Mouse (Mus musculus) cerebellum, adult (tissue): ENCODE results near the gene Shank3.

Experiments
- ATAC-seq: cut with Nextera tagmentation; 2 replicates; pipeline ENCODE4 v1.9.2; 2017; ENCODE audit warnings: mild to moderate bottlenecking, moderate library complexity, mixed read lengths; ENCODE audit not compliant: insufficient number of reproducible peaks, low FRiP score, low TSS enrichment

The Shank3 gene

DNA sequence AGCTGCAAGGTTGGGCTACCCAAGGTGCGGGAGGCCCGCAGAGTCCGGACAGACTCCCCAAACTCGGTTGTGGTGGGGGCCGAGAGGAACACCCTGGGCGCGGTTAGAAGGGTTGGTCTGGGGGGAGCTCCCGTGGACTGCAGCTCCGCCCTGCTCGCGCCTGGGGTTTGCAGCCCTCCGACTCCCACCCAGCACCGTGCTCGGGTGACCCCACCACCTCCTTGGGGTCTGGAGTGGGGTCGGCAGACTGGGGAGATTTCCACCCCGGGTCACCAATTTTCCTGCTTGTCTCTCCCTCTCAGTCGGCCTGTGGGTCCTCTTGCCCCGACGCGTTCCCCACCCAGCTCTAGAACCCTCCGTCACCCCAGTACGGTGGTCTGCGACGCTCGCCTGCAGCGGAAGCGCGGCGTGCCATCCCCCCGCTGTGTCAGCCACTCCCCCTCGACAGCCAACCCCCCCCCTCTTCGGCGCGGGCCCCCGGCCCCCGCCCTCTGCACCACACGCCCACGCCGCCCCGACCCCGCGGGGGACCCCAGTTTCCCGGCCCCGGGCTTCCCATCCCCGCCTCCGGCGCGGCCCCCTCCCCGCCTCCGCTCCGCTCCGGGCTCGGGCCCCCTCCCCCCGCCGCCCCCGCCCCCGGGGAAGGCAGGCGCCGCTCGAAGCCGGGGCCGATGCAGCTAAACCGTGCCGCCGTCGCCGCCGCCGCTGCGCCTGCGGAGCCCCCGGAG is at the start of gene Shank3:
Shank3 (plus strand) TSS at position 663 of the 728 bp plus-strand sequence.
- ATAC-seq: no peak

DNA sequence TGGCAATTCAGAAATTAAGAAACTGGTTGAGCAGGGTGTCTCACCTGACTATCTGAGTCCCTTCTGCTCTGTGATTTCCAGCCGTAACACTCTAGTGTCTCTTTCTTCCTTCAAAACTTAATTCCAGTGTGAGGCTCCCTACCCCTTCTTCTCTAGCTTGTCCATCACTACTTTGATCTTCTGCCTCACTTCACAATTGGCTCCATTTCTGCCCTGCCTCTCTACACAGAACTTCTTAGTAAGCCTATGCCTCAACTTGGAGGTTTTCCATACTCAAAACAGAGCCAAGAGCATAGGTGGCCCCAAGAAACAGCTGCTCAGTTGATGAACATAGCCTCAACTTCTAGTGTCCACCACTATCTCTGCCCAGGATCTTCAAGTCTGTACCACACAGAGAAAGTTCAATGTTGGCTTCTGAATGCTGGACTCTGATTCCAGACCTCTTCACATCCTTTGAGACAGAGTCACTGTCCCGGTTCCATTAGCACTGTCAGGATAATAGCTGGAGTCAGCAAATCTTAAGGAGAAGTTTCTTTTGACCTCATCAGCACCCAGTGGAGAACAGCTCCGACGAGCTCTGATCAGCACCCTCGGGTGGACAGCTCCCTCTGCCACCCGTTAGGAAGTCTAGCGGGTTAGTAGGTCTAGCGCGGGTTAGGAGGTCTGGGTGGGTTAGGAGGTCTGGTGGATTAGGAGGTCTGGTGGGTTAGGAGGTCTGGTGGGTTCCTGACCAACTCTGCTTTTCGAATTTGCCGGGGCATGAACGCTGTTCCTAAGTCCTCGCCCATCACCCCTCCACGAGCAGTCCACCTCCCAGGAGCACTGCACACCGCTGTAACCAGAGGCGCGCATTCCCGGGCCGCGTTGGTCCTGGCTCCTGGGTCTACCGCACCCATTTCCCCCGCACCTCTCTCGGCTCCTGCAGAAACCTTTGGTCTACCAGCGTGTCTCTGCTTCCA is 46.2 kb upstream of the Shank3 start:
- ATAC-seq: 0 out of 2 replicates have a peak, but pooled peaks have one; percentile 16

DNA sequence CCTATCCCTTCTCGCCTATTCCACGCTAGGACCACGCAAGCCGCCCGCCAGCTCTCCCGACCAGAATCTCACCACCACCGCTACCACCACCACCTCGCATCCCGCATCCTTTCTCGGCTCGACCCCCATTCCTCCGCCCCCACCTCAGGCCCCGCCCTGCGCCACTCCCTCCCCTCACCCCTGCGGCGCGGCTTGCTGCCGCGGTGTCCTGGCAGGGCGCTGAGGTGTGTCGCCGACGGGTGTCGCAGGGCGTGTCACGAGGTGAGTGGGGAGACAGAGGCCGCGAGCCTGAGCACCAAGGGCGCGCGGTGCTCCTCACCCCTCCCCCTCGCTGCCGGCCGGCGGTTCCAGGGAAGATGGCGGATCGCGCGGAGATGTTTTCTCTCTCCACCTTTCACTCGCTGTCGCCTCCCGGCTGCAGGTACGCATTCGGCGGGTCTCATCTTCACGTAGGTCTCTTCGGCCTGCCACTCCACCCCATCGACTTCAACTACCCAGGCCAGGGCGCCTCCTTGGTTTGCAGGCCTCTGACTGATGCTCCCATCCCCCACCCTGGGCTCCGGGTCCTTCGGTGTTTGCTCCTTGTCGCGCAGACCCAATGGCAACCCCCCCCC is 45.5 kb upstream of the Shank3 start, which contains the start of gene Mapk8ip2:
Mapk8ip2 (plus strand) TSS at position 49 of the 614 bp plus-strand sequence.
- ATAC-seq: peak; percentile 37; the same call in 1 of the 2 replicates

DNA sequence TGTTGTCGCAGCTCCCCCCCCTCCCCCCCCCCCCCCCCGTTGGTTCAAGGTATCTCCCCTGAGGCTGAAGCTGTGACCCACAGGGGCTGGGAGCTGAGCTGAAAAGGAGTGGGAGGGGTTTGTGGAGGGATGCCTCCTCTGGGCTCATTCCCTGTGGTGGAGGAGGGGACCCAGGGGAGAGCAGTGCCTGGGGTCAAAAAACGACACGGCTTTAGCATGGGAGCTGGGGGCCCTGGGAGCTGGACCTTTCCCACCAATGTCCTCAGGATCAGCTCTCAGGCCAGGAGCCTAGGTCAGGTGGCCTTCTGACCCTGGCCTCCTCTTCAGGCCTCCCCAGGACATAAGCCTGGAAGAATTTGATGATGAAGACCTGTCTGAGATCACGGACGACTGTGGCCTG is 44.6 kb upstream of the Shank3 start:
- no peak for ATAC-seq

DNA sequence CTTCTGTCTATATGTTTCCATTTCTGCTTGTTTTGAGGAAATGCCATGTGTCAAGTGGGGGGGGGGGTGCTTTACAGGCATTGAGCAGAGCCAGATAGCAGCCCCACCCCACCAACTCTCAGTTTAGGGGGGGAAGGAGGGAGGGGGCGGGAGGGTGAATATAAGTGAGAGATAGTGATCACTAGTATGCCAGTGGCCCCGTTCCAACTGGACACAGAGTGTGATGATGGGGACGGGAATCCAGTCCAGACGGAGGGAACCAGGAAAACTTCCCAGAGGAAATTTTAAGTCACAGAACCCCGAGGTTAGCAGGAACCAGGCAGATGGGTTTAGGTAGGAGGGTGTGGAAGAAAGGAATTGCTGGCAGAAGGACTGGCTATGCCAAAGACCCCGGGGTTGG is 43.8 kb upstream of the Shank3 start:
- ATAC-seq: no peak

DNA sequence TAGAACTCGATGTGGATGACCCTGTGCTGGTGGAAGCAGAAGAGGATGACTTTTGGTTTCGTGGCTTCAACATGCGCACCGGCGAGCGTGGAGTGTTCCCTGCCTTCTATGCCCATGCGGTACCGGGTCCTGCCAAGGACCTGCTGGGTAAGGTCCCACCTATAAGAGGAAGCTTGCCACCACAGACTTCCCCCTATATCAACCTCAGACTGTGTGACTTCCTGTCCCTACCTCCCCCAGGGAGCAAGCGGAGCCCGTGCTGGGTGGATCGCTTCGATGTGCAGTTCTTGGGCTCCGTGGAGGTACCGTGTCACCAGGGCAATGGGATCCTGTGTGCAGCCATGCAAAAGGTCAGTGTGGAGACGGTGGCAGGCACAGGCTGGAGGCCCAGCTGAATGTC is 40.5 kb upstream of the Shank3 start:
- no peak for ATAC-seq

DNA sequence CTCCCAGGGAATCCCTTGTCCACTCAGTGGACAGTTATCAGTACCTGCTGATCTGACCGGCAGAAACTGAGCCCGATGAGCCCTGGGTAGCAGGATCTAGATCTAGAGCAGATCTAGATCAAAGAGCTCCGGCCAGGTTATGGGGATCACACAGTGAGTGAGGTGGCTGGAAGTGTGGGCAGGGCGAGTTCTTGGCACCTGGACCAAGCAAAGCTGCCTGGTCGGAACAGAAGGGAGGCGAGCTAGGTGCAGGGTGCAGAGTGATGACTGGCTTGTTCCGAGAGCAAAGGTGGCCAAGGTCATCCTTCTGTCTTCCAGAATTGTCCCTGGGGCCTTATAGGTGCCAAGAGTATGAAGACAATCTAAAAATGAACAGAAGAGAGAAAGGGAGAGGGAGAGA is 39.6 kb upstream of the Shank3 start:
- no peak for ATAC-seq

DNA sequence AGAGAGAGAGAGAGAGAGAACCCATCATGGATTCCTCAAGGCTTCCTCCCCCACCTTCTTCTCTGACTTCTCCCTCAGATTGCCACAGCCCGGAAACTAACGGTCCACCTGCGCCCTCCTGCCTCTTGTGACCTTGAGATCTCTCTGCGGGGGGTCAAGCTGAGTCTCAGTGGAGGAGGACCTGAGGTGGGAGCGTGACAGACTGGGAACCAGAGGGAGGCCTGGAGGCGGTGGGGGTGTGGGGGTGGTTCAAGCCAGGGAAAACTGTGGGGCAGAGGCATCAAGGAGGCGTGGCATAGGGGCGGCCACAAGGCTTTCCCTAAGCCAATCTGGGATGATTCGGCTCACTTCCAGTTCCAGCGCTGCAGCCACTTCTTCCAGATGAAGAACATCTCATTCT is 39.1 kb upstream of the Shank3 start:
- no peak for ATAC-seq

DNA sequence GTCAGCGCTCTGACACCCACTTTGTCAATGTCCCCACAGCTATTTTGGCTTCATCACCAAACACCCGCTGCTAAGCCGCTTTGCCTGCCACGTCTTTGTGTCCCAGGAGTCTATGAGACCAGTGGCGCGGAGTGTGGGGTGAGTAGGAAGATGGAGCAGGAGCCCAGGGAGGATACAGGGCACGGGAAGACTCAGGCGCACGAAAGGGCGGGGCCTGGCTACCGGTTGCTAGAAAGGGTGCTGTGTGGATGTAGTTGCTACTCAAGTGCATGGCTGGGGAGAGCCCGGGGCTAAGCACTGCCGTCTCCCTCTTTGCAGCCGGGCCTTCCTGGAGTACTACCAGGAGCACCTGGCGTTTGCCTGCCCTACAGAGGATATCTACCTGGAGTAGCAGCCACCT is 38.1 kb upstream of the Shank3 start:
- ATAC-seq: no peak

DNA sequence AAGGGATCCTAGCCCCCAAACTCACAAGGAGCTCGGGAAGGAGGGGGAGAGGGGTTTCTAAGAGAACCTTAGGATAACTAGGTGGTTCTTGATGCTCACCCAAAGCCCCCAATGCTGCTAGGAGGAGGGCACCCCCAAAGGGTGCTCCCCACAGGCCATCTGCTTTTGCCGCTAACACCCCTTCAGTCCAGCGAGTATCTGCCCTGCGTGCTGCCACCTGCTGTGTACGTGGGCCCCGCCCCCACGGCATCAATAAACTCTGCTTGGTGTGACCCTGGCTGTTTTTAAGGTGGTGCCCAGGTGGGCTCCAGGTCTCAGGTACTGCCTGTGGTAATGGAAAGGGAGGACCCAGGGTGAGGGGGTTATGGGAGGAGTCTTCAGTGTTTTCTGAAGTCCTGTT is 37.2 kb upstream of the Shank3 start:
- ATAC-seq: no peak

DNA sequence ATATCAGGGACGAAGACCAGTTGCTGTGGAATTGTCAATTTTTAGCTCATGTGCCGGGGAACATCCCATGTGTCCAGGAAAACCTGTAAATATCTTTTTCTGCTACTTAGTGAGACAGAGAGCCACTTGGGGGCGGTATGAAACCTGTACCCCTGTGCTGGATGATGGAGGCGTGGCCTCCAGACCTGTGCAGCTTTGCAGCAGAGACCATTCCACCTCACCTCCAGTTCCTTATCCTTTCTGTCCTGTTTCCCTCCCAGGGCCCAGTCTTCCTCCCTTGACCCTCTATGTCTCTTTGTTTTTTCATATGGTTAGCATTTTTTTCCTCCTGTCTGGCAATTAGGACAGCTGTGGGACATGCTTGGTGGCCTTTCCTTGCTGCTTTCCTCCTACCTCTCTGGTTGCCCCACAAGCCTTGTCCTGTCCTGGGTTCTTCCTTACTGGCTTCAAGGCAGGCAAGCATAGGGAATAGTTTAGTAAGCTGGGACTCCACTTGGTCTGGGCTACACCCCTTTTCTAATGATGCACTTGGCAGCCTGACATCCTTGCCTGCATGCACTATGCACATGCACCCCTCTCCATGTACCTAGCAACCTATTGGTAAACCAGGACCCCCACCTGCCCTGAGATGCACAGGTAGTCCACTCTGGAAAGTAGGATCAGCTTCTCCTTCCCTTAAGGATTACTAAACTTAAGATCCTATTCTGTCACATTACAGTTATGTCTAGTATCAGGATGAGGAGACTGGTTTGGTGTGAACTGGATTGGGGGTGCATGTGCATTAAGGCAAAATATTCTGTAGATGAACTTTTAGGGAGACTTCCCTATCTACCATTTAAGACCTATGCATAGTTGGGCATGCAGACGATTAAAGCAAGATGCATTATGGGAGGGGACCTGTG is 35.8 kb upstream of the Shank3 start:
- no peak for ATAC-seq

DNA sequence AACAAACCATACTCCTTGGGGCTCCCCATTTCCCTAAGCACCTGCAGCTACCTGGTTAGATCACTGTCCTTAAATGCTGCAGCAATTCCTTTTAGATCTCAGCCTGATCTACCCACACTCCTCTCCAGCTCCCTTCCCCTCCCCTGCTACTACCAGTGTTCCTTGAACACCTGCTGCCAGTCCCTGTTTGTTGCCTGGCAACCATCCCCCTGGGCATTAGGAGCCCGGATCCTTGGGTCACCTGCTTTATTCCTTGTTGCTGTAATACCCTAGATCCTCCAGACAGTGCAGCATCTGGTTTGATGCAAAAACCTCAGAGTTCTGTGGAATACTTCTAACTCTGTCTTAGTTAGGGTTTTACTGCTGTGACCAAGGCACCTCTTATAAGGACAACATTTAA is 34.4 kb upstream of the Shank3 start:
- no peak for ATAC-seq

DNA sequence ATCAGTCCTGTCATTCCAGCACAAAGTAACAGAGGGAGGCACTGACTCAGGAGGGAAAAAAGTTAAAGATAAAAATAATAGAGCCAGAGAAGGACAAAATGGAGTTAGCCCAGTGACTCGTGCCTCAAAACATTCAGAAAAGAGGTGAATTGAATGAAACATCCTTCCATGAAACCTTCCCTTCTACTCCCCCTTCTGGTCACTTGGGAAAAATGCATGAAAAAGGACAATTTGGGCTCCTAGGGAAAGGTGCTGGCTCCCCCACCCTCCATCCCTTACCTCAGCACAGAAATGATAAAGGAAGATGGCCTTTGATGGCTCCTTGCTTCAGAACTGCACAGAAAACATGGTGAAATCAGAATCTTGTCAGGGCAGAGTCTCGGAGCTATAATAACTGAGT is 30.8 kb upstream of the Shank3 start:
- no peak for ATAC-seq

DNA sequence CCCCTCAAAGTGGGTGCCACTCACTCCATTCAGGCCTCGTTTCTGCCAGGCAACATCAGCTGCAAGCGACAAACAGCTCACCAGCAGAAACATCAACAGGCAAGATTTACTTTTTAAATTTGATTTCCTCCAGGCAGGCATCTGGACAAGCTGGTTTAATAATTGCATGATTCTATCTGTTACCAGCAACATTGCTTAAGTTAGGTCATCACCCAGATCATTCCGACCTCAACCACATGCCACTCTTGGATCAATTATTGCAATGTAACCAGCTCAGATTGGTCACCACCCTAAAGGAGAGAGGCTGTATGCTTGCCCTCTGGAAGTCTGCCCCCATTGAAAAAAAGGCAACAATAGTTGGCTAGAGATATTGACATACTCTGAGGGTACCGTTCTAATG is 27.9 kb upstream of the Shank3 start:
- ATAC-seq: no peak

DNA sequence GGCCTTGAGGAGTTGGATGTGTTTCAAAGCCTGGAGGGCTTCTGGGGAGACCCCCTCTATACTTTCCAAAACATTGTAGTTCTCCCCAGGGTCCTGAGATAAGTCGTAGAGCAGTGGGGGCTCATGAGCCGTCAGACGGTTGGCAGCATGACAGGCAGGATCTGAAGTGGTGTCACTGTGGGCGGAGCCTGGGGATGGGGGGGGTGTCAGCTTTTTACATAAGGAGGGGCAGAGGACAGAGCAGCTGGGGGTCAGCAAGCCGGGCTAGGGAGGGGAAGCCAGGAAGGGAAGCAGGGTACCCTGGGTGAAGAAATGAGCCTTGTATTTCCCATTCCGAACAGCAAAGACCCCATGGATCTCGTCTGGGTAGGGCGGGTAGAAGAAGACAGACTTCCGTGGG is 26.1 kb upstream of the Shank3 start:
- no peak for ATAC-seq

DNA sequence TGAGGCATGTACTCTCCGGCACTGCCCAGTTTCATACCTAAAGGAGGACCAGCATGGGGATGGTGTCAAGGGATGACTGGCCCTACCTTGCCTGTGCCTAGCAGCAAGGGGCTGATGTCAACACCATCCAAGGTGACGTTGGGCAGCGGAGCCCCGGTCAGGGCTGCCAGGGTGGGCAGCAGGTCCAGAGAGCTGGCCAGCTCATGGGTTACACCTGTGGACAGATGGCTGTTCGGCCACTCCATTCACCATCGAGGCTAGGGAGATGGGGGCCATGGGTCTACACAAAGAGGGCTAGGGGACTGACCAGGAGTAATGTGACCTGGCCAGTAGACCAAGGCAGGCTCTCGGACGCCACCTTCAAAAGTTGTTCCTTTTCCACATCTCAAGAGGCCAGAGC is 25.5 kb upstream of the Shank3 start:
- ATAC-seq: no peak

DNA sequence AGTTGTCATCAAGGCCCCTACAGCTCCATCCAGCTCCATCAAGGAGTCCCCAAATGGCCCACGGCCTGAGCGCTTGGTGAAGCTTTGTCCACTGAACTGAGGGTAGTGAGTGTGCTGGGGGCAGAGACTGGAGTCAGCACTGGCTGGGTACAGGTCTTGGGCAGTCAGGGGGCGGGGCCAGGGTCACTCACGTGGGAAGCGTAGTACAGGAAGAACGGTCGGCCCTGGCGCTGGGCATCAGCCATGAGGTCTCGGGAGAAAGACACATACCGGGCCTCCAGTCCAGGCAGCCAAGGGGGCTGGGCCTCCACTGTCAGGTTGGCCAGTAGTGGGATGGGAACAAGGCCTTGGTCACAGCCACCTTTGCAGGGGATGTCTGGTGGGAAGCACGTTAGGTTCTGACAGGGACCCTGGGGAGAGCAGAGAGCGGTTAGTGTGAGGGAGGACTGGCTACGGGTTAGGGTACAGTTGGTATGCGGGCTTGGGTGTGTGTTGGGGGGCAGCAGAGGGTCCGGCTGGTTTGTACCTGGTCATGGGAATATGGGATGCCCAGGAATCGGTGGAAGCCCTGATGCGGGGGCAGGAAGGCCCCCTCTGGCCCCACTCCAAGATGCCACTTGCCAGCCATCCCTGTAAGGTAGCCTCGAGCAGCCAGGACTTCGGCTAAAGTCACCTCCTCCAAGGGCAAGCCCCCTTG is 24.7 kb upstream of the Shank3 start:
- no peak for ATAC-seq

DNA sequence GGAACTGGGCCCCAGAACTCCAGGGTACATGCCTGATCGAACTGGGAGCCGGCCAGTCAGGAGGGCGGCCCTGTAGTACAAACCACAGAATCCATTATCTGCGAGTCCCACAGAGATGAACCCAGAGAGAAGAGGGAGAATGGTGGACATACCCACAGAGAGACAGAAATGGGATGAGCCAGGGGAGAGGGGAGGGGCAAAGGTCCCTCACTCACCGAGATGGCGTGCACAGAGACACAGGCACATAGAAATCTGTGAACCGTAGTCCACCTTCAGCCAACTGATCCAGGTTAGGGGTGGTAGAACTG is 24.2 kb upstream of the Shank3 start:
- no peak for ATAC-seq

DNA sequence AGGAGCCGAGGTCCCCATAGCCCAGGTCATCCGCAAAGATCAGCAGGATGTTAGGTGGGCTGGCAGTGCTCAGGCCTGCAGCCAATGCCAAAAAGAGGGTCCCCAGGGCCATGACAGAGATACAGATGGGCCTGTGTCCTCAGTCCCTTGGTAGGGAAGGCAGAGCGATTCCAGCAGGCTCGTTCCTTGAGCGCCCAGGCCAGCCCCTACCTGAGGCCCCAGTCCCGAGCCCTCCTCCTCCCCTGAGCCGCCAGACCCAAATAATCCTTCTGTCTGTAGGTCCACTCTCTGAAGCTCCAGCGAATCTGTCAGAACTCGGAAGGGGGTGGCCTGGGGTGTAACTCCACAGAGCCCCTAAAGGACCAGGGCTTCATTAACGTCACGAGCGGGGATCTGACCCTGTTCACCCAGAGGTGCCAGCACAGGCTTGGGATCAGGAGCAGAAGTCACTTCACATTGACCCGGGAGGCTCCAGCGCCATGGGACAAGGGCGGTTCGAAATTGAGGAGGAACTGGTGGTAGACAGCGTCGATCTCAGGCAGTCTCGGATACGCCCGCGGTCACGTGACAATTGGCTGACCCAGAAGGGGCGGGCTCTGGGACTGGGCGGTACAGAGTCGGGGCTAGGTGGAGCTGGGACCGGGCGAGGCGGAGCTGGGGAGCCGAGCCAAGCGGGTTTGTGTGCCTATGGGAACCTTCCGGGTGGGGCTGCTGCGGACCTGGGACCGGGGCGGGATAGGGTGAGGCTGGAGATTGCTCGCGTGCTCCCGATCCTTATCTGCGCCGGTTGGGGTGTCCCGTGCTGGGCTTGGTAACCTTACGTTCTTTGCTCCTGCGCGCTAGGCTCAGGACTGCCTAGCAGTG is 23.6 kb upstream of the Shank3 start:
- peak; percentile 81 for ATAC-seq
